Mouse (Mus musculus) thymus, postnatal 14 days (tissue): ENCODE data around the gene Gm28042.

Experiments used
- DNase-seq: peaks from one replicate; pipeline ENCODE4 v3.0.0; 2021

Gene Gm28042

DNA sequence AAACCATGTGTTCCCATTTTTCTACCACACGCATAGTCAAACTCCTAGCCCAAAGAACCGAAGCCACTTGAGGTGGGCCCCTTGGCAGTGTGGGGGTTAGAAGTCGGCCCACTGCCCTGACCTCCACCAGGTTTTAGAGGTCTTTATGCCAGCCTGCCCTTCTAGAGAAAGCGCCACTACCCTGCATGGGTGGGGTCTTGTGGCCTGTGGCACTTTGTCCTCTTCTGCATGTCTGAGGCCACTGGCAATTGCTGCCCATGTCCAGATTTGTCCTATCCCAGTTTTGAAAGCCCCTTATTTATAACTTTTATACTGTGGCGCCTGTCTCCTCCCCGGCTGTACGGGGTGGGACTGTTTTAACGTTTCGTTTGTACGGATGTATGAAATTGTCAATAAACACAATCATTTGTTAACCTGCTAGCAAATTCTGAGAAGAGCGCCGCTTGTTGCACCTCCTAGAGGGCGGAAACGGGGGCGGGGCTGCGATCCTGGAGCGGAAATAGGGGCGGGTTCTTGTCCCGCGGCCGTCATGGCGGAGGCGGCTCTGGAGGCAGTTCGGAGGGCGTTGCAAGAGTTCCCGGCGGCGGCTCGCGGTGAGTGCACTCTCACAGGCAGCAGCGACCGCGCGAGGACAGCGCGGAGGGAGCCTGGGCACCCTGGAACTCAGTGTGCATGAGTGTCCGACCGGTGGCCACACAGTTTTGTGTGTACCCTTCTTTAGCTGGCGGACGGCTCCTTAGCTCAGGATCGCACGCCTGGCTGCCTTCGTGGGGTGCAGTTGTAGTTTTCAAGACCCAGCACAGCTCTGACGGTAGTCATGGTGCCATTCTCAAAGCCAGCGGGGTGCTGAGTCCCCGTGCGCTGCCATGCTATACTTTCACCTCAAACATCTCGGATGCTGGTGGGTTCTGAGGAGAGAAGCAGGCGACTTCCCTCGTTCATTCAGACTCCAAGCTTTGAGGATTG is at the start of gene Gm28042, which contains the start of gene Jmjd7:
Gm28042 (plus strand) TSS at position 510 of the 966 bp plus-strand sequence.
Jmjd7 (plus strand) TSS at position 500 of the 966 bp plus-strand sequence.
- DNase-seq: peak; percentile 97

DNA sequence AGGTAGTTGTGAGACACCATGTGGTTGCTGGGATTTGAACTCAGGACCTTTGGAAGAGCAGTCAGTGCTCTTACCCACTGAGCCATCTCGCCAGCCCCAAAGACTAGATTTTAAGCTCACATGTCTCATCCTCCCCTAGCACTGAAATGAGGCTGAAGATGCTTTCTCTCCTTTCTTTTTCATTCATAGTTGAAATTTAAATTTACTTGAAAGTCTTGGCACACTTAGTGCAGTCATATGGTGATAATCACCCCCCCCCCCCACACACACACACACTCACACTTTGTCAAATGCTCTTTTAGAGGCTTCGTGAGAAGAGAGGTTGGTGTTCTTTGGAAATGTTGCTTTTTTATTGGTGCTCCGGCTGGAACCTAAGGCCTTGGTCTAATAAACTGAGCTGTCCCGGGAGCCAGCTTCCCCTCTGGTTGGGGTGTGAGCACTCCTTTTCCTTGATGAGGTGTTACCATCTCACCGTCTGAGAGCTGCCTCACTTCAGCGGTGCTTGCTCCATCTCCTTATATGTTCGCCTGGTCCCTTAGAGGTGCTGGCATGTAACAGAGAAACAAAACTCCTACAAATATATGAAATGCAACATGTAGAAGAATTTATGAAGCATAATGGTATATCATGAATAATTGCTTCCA is 46.8 kb upstream of the Gm28042 start:
- no peak for DNase-seq

DNA sequence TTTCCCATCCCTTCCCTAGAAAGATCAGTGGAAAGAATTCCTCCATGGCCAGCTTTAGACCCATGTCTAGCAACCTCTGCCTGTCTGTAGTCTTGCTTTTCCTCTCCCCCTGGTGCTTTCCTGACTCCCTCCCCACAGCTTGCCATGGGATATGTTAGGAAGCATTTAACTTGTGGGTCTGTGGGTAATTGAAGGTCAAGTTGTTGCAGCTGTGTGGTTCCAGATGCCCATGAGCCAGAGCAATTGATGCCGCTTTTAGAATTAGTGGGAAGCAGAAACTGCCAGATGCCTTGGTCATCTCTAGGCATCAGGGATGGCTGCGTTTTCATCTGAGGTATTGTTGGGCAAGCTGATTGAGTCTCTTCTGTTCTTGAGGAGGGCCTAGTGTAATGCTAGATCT is 45.7 kb upstream of the Gm28042 start:
- DNase-seq: no peak

DNA sequence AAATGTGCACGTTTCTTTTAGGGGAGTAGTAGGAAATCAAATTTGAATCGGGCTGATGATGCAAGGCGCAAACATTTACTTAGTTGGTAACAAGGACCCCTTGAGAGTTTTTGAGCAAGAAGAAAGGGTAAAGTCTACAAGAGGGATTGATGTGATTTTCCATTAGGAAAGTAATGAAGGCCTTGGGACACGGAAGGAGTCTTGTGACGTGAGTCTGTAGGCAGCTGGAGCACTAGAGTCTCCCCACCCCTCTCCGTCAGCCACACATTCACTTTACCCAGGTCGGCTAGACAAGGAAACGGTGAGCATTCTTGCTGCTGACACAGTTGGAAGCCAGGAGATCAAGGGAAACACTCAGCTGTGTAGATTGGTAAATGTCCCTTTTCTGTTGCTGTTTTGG is 41.4 kb upstream of the Gm28042 start:
- no peak for DNase-seq

DNA sequence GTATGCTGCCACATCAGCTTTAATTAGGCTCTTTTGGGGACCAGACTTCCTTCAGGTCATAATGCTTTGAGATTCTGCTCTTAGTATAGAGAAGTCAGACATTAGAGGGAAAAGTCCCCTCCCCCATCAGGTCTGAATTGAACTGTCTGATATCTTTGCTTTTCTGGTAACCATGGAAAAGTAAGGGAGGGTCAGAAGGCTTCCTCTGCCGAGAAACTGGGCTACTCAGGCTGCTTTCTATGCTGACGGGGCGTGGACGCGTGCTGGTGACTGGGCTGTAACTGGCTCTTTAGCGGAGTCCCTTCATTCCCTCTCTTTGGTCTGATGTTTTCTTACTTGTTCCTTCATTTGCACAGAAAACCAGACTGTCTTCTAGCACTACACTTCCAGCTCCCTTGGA is 40.9 kb upstream of the Gm28042 start:
- no peak for DNase-seq

DNA sequence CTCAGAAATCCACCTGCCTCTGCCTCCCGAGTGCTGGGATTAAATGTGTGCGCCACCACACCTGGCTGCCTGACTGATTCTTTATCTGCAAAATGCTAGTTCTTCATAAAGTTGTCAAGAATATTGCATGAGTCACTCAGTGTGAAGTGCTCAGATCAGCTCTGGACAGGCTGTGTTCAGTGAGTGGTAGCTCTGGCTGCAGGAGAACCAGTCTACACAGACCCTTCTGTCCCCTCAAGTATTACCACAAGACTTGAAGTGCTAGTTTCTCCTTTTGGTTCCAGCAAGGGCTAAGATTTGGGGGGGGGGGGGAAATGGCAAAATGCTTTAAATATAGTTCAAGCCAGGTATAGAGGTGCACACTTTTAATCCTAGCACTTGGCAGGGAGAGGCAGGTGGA is 39.9 kb upstream of the Gm28042 start:
- DNase-seq: no peak

DNA sequence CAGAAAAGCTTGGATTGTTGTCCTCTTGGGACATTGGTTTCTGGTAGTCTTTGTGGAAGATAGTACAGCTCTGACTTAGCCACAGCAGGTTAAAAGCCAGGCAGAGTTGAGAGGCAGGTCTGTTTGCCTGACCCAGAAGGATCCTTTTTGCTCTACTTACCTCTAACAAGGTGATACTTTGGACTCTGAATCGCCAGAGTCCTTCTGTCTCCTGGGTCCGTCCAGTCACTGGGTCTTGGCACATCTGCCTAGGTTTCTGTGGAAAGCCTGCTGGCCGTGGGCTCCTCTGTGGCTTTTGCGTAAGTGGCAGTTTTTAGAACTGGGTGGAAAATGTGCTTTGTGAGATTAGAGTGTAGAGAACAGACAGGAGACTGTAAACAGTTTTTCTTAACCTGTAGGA is 38.3 kb upstream of the Gm28042 start:
- DNase-seq: no peak

DNA sequence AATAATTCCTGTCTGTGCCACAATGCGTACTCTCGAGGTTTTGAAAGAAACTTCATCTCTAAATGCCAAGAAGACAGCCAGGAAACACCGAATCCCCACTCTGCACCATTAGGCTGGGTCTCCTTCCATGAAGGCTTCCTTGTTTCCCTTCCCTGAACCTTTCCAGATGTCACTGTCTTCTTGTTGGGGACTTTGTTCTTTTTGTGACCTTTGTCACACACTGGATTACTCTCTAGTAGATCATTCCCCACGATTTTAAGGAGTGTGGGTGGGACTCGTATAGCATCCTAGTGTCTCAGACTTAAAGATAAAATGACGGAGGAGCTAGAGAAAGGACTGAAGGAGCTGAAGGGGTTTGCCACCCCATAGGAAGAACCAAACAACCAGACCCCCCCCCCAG is 36.4 kb upstream of the Gm28042 start:
- DNase-seq: no peak

DNA sequence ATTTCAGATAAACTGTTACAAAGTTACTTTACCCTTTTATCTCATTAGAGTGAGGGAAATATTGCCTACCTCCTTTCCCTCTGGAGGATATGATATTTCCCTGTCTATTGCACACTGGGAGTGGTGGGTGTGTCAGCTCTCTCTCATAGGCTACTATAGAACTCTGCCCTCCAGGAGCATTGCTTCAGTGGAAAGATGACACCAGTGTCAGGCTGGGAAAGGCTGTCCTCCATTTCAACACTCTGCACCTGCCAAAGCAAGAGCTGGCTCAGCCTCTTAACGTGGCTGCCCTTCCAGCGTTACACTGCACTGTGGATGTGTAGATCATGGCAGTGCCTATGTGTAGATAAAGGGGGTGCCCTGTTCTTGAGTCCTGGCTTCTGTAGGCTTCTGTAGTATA is 34.9 kb upstream of the Gm28042 start:
- no peak for DNase-seq

DNA sequence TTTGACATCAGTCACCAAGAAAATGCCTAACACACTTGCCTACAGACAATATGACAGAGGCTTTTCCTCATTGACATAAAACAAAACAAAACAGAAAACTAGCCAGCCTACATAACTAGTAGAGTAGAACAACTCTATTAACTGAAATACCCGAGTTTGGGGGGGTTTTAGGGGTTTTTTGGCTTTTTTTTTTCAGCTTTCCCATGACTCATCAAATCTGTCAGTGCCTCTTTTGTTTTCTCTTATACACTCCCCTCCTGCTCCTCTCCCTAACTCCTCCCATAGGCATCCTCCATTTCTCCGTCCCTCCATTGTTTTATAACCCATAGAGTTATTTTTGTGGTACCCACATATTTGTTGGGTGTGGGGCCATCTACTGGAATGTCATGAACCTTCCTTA is 33.8 kb upstream of the Gm28042 start:
- DNase-seq: no peak

DNA sequence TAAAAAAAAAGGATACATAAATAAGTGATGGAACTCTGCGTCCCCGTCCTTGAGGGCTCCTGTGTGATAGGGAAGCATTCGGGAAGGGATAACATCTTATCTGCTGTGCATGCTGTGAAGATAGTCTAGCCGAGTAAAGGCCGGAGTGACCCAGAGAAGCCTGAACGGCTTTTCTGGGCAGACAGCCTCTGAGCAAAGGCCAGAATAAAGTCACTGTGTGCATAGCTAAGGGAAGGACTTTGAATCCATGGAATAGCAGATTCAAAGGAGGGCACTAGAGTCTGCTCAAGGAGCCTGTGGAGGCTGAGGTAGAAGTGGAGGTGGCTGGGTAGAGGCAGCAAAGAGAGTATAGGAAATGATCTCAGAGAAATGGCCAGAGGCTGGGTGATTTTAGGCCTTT is 32.5 kb upstream of the Gm28042 start:
- DNase-seq: no peak

DNA sequence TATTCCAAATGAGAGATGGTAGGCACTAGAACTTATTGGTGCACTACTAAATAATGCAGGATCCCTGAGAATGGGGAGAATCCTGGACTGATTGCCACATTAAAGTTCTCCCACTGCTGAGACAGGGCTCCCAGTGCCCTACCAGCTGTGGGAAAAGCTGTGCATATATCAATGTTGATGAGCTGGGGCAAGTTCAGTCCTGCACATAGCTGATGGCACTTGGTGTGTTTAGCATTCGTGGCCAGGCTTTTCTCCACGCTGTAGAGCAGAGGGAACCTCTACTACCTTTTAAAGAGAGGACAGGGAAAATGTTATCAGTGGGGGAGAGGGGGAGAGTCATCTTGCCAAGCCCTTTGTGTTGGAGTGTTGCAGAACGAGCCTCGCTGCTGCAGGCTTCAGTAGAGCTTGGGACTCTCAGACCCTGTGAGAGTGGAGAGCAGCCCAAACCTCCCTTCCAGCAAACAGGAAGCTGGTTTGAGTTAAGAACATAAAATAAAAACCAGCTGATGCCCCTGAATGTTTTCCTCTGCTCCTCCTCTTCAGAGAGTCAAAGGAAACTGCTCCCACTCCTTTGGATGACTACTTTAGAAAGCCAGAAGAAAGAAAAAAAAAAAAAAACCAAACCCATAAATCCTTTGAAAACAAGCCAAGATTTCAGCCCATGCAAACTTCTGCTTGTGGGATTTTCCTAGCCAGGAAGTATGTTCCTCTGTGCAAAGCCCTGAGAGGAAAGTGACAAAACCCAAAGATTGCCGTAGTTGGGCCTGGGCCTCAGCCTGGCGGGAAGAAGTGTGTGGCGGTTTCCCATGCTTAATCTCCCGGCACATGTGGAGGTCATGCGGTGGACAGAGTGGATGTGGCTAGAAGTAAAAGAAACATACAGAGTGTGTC is 31.7 kb upstream of the Gm28042 start:
- no peak for DNase-seq

DNA sequence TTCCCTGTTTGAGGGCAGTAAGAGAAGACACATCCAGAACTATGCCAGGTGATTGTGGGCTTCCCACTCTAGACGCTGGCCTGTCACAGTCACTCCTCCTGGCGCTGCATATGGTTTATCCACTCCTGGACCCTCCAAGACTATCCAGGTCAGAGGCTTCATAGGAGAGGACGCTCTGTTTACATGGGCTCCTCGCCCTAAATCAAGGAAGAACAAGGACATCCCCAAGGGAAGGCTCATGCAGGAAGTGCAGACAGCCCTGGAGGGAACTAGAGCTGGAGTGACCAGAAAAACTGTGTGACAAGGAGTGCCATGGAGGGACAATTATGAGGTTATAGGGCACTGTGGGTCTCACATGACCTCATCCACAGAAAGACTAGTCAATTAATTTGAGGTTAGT is 29.9 kb upstream of the Gm28042 start:
- DNase-seq: no peak

DNA sequence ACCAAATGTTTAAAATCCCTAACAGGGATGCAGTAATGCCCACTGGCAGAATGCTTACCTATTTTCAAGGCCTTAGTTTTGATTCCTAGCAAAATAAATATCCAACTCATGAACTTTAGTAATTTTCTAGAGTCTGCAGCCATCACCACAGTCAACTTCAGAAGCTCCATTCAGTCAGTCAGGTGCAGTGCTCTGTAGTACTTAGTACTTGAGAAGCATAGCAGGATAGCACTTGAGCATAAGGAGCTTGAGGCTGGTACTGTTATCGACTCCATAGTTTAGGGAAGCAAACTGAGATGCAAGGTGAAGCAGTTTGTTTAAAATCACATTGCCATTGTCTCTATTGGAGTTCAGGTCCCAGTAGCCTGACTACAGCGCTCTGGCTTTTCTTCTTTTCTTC is 27.6 kb upstream of the Gm28042 start:
- DNase-seq: no peak

DNA sequence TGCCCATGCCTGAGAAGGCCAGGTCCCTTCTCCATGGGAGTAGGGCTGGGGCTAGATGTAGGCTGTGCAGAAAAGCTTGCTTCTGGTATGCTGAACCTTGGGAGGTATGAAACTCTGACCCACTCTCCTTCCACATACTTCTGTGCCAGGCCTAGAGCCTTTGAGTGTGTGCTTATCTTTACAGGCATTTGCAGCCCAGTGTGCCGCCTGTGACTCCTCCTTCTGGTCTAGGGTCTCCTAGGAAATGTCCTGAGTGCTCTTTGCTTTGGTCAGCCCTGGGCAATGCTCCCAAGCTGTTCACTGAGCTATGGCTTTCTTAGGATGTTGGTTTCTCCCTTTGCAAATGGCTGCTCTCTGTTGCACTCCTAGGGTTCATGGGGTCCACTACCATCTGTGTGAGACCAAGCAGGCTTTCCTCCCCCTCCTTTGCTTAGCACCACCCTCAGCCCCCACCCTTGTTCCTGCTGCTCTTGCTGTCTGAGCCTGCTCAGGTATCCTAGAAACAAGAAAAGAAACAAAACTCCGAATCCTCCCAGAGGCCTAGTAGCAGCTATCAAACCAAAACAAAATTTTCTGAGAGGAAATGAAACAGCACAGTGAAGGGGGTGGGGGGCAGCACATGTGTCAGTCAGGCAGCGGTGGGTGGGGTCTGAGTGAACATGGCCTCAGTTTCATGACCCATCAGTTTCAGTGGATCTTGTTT is 26.3 kb upstream of the Gm28042 start:
- DNase-seq: no peak

DNA sequence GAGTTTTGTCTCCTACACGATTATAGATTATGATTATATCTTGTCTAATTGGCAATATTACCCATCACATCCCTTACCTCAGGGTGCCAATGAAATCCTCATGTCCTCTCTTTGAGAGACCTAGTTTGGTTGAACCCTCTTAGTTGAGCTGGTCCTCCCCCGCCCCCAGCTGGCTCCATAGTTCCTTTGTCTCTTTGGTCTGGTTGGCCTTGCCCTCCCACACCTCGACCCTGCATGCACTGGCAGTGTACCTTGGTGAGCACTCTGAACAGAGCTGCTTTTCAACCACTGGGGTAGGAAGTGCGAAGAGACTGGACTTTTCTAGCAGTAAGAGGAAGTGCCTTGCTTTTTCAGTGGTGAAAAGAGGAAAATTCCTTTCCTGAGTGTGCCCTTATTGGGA is 25.3 kb upstream of the Gm28042 start:
- DNase-seq: no peak

DNA sequence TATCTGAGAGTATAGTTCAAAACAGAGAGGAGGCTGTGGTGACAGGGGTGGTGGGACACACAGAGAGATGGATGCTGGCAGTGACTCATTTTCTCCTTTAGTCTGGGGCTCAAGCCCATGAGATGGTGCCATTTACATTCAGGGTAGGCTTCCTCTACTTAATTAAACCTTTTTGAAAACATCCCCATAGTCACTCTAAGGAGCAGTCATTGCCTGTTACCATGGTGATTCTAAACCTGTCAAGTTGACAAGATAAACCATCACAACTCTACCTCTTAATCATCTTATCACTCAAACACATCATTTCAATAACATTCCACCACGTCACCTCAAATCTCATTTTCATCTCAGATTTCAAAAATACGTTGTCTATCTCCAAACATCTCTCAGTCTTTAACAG is 23.3 kb upstream of the Gm28042 start:
- DNase-seq: no peak

DNA sequence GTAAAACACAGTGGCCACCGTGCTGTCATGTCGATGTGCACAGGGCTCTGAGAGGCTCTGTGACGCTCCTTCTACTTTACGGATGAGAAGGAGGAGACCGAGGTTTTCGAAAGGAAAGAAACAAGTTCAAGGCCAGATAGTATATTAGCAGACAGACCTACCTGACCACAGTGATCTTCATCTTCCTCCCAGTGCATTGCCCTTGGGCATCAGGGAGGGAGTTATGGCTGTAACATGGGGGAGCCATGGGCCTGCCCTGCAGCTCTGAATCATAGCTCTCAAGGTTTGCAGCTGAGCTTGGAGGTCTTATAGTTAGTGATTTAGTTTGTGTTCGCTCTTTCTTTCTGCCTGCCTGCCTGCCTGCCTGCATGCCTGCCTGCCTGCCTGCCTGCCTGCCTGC is 20.6 kb upstream of the Gm28042 start:
- no peak for DNase-seq

DNA sequence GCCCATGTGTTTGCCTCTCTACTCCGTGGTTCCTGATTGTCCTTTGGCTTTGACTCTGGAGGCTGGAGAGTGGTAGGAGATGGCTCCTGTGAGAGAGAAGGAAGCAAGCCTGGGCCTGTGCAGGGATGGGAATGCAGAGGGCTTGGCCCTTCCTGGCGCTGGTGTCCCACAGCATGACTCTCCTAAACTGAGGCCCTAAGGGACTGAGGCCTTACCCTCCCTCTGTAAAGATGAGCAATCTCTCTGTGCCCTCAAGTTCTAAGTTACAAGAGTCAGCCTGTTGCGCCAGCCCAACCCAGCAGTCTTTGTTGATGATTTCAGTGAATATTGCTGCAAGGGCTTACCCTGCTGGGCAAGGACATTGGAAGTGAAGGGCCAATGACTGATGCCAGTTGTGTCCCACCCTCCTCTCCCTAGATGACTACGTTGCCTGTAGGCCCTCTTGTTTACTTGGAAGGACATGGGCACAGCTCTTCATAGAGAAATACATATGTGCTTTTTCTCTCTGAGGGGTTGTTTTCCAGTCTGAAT is 19.5 kb upstream of the Gm28042 start:
- DNase-seq: no peak

DNA sequence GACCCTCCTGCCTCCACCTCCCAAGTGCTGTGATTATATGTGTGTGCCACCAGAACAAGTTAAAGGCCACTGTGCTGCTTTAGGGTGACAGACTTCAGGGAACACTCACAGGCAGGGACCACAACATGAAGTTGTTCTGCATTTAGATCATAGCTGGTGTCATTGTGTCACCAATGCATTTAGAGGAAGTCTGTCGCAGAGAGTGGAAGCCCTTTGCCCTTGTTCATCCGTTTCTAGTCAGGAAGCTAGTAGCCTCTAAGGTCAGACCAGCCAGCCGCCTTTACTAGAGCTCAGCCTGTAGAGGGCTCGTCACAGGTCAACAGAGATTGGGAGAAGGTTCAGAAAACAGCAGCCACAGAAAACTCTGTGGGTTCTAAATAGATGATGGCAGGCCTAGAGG is 18.6 kb upstream of the Gm28042 start:
- no peak for DNase-seq

DNA sequence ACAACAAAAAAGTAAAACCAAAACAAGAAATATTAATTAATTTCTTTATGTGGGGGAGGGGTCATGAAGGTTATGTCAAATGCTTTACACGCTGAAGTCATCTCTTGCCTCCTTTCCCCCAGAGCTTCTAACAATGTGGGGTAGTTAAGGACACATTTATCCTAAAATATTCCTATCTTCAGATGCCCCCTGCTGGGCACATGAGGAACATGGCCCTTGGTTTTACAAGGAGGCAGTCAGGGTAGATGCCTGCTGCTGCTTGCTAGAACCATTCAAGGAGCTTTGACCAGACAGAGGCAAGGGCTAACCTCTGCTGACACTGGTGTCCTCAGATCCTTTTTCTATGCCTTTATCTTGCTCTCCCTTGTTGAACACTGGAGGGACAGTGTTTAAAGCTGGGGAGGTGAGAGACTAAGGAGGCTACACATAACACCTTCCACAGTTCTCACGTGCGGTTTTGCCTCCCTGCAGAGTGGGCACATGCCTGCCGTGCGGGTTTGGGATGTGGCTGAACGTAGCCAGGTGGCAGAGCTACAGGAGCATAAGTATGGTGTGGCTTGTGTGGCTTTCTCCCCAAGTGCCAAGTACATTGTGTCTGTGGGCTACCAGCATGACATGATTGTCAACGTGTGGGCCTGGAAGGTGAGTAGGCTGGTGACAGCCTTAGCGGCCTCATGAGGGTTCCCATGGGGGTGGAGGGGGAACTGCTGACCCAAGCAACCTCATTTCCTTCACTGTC is 15.7 kb upstream of the Gm28042 start:
- peak; percentile 58 for DNase-seq

DNA sequence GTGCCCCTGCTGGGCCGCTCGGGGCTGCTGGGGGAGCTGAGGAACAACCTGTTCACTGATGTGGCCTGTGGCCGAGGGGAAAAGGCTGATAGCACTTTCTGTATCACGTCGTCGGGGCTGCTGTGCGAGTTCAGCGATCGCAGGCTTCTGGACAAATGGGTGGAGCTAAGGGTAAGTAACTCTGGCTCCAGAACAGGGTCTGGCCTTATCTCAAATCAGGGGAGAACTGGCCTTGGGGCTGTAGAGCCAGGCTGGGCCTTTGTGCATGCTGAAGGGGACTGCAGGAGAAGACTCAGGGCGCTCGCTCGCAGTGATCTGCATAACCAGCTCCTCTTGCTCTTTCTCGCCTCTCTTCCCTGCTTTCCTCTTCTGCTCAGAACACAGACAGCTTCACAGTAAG is 14.4 kb upstream of the Gm28042 start:
- no peak for DNase-seq
